ENCODE assay signal across 17 mouse cellular contexts in the genomic region with DNA sequence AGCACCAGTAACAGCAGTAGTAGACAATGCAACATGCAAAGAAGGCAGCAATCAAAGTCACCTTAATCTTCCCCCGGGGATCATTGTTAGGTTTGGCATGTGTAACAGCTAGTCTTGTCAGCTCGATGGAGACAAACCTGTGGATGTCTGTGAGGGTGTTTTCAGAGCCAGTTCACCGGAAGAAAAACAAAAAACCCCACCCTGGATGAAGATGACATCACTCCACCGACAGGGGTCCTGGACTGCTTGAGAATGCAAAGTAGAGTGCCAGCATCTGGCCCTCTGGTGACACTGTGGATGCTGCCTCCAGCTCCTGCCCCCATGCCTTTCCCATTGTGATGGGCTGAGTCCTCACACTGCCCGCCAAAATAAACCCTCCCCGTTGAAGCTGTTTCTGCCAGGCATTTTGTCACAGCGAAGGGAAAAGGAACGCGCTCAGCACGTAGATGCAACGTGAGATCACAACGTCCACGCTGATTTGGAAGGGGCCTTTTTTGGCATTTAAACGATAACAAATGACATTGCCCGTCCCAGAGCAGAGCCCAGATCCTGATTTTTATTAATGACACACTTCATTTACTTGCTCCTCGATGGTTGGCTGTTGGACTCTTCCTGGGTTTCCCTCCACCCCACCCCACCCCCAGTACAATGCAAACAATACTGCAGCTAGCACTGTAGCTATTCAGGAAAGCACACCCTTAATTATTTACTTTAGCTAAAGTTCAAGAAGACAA.
DNase-seq lines count a peak whose midpoint lies in the region; ATAC-seq and TF ChIP-seq lines count a peak whose summit lies in the region.
"Had no signal": no experiment of that assay in that cellular context is flagged by ENCODE, and none has a peak within 500 bp of the region (broad histone marks: within the 10 kb centered on the region; RNA-seq: fewer than 3 reads in every experiment).

No protein-coding gene starts in this region.

- TF ChIP-seq EP300 in lung, postnatal 0 days (IDR thresholded peaks at IDR 0.05), result peak; percentile 82; the same call in 1 of the 2 replicates

- peak; percentile 53 for DNase-seq in ES-CJ7 (ENCODE audit: low read depth, low spot score)
- DNase-seq in embryonic facial prominence, embryonic 14.5 days (ENCODE audit: low spot score), result peak; percentile 62
- peak; percentile 87 for DNase-seq in lung, postnatal 0 days (ENCODE audit: low spot score)
- DNase-seq in hindbrain, embryonic 10.5 days (ENCODE audit: low spot score), result no peak
- no peak for DNase-seq in spleen, postnatal 4 days (ENCODE audit: low spot score in 2 of 2)
- DNase-seq: adrenal gland, postnatal 36 days; B cell, adult 2 months; cerebellum, adult 11-12 months; gastrocnemius, postnatal 14 days; kidney, adult 9 months; layer of hippocampus, adult 9-11 months; thymus, postnatal 14 days had no signal

- H3K36me3 ChIP-seq in heart, embryonic 13.5 days, result no peaks in the 10 kb centered on the region
- no peaks in the 10 kb centered on the region for H3K36me3 ChIP-seq in heart, embryonic 12.5 days
- no peaks in the 10 kb centered on the region for H3K36me3 ChIP-seq in embryonic facial prominence, embryonic 14.5 days (ENCODE audit: control insufficient read depth, insufficient read depth, low read length)
- no peaks in the 10 kb centered on the region for H3K36me3 ChIP-seq in lung, postnatal 0 days (ENCODE audit: insufficient read depth, low read length)
- H3K36me3 ChIP-seq in hindbrain, embryonic 10.5 days, result no peaks in the 10 kb centered on the region
- H3K36me3 ChIP-seq: forebrain, embryonic 15.5 days; G1E had no signal

- peaks cover 65% of the 10 kb centered on the region for H3K4me1 ChIP-seq in heart, embryonic 13.5 days
- H3K4me1 ChIP-seq in heart, embryonic 12.5 days (replicated peaks), result peaks cover 40% of the 10 kb centered on the region
- peaks cover 70% of the 10 kb centered on the region for H3K4me1 ChIP-seq in embryonic facial prominence, embryonic 14.5 days (ENCODE audit: control insufficient read depth, insufficient read depth, low read length)
- peaks cover 25% of the 10 kb centered on the region for H3K4me1 ChIP-seq in lung, postnatal 0 days (ENCODE audit: insufficient read depth, low read depth, low read length)
- H3K4me1 ChIP-seq in hindbrain, embryonic 10.5 days (replicated peaks), result peaks cover 47% of the 10 kb centered on the region

- H3K9me3 ChIP-seq in heart, embryonic 13.5 days, result 0 out of 2 replicates have a peak, but pooled peaks cover 4% of the 10 kb centered on the region
- H3K9me3 ChIP-seq in heart, embryonic 12.5 days (replicated peaks), result no peaks in the 10 kb centered on the region
- no peaks in the 10 kb centered on the region for H3K9me3 ChIP-seq in embryonic facial prominence, embryonic 14.5 days (ENCODE audit: control insufficient read depth, low read length)
- no peaks in the 10 kb centered on the region for H3K9me3 ChIP-seq in lung, postnatal 0 days (ENCODE audit: low read length)
- H3K9me3 ChIP-seq in hindbrain, embryonic 10.5 days, result no peaks in the 10 kb centered on the region

- H3K4me3 ChIP-seq in heart, embryonic 13.5 days, result no peak overlapping the region
- no peak overlapping the region for H3K4me3 ChIP-seq in heart, embryonic 12.5 days
- no peak overlapping the region for H3K4me3 ChIP-seq in embryonic facial prominence, embryonic 14.5 days (ENCODE audit: low read depth, low read length)
- no peak overlapping the region for H3K4me3 ChIP-seq in lung, postnatal 0 days (ENCODE audit: low read depth, low read length)
- H3K4me3 ChIP-seq in hindbrain, embryonic 10.5 days, result no peak overlapping the region
- H3K4me3 ChIP-seq: forebrain, embryonic 15.5 days had no signal

- peak overlapping the region; percentile 77 for H3K27ac ChIP-seq in heart, embryonic 13.5 days (replicated peaks)
- H3K27ac ChIP-seq in heart, embryonic 12.5 days (ENCODE audit: poor library complexity, severe bottlenecking), result no peak overlapping the region
- peak overlapping the region; percentile 79 for H3K27ac ChIP-seq in embryonic facial prominence, embryonic 14.5 days (replicated peaks; ENCODE audit: low read depth, low read length)
- peak overlapping the region; percentile 82 for H3K27ac ChIP-seq in lung, postnatal 0 days (ENCODE audit: low read length)
- no peak overlapping the region for H3K27ac ChIP-seq in hindbrain, embryonic 10.5 days

- 69% methylated on average over 16 of the region's 16 CpGs for WGBS in heart, embryonic 13.5 days
- 67% methylated on average over 16 of the region's 16 CpGs for WGBS in heart, embryonic 12.5 days
- WGBS in embryonic facial prominence, embryonic 14.5 days, result 57% methylated on average over 16 of the region's 16 CpGs
- 16% methylated on average over 16 of the region's 16 CpGs for WGBS in lung, postnatal 0 days
- 81% methylated on average over 16 of the region's 16 CpGs for WGBS in hindbrain, embryonic 10.5 days

- H3K9ac ChIP-seq in heart, embryonic 13.5 days, result no peak overlapping the region
- no peak overlapping the region for H3K9ac ChIP-seq in heart, embryonic 12.5 days
- H3K9ac ChIP-seq in embryonic facial prominence, embryonic 14.5 days (ENCODE audit: low read depth, low read length), result no peak overlapping the region
- H3K9ac ChIP-seq in lung, postnatal 0 days (replicated peaks; ENCODE audit: low read depth), result no peak overlapping the region
- H3K9ac ChIP-seq: forebrain, embryonic 15.5 days had no signal

- no peak overlapping the region for H3K4me2 ChIP-seq in heart, embryonic 13.5 days
- H3K4me2 ChIP-seq in heart, embryonic 12.5 days, result no peak overlapping the region
- H3K4me2 ChIP-seq in embryonic facial prominence, embryonic 14.5 days (ENCODE audit: low read depth, low read length), result no peak overlapping the region
- H3K4me2 ChIP-seq in lung, postnatal 0 days (replicated peaks; ENCODE audit: low read depth, low read length), result 0 out of 2 replicates have a peak overlapping the region, but pooled peaks have one; percentile 8
- H3K4me2 ChIP-seq: forebrain, embryonic 15.5 days had no signal

- H3K27me3 ChIP-seq in heart, embryonic 13.5 days (replicated peaks), result no peaks in the 10 kb centered on the region
- no peaks in the 10 kb centered on the region for H3K27me3 ChIP-seq in heart, embryonic 12.5 days (replicated peaks)
- H3K27me3 ChIP-seq in embryonic facial prominence, embryonic 14.5 days (replicated peaks; ENCODE audit: control insufficient read depth, insufficient read depth, low read length), result no peaks in the 10 kb centered on the region
- H3K27me3 ChIP-seq in lung, postnatal 0 days (replicated peaks; ENCODE audit: insufficient read depth, low read length), result no peaks in the 10 kb centered on the region
- H3K27me3 ChIP-seq in hindbrain, embryonic 10.5 days (ENCODE audit: insufficient read depth, poor library complexity, severe bottlenecking), result peaks cover 5% of the 10 kb centered on the region; the same call in 1 of the 2 replicates
- H3K27me3 ChIP-seq: forebrain, embryonic 15.5 days had no signal

- TF ChIP-seq CTCF in lung, postnatal 0 days (IDR thresholded peaks at IDR 0.05), result peak; percentile 43

- no peak for ATAC-seq in heart, embryonic 13.5 days (ENCODE audit: extremely low read depth, insufficient number of reproducible peaks, low FRiP score, low TSS enrichment)
- no peak for ATAC-seq in heart, embryonic 12.5 days (ENCODE audit: insufficient number of reproducible peaks, low FRiP score)
- ATAC-seq in embryonic facial prominence, embryonic 14.5 days (ENCODE audit: low read depth), result no peak
- ATAC-seq in lung, postnatal 0 days, result peak; percentile 76
- ATAC-seq in erythroblast, adult 5-6 weeks (replicated peaks; ENCODE audit: low FRiP score, poor library complexity, severe bottlenecking), result no peak
- ATAC-seq: forebrain, embryonic 15.5 days had no signal

Comparison
In these comparisons a context has a peak if more than half of its experiments do, and no peak if none do; other contexts are left out.
1. H3K27ac ChIP-seq: peak in heart, embryonic 13.5 days (single experiment), embryonic facial prominence, embryonic 14.5 days (single experiment) and lung, postnatal 0 days (single experiment); none in heart, embryonic 12.5 days (single experiment) and hindbrain, embryonic 10.5 days (single experiment).
2. DNase-seq: peak in ES-CJ7 (single experiment), embryonic facial prominence, embryonic 14.5 days (single experiment) and lung, postnatal 0 days (single experiment); none in hindbrain, embryonic 10.5 days (single experiment) and spleen, postnatal 4 days (0 of 2).